Mouse (Mus musculus): ENCODE measurements around the gene Dpep2nb. TPM values are rescaled to one million over a fixed set of nuclear protein-coding genes. Genes with fewer than 3 reads are reported as not detected.
"Not testable (repeated sequence)": the region's sequence is repeated elsewhere in the genome, so short reads cannot be mapped to it uniquely, and the experiment has no call there.

Gene Dpep2nb
- total RNA-seq, 1 experiment from 2014 or later = 0.41 TPM

DNA sequence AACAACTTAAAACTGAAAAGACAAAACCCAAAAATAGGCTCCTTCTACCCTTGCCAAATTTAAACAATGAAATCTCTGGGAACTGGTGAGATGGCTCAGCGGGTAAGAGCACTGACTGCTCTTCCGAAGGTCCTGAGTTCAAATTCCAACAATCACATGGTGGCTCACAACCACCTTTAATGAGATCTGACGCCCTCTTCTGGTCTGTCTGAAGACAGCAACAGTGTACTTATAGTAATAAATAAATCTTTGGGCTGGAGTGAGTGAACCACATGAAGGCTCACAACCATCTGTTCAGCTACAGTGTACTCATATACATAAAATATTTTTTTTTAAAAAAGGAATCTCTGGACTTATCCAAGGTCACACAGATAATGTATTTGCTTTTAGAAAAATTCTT is 2.1 kb upstream of the Dpep2nb start:
- ATAC-seq (replicated peaks; ENCODE audit: low read depth, poor library complexity, severe bottlenecking) = not testable (repeated sequence)

DNA sequence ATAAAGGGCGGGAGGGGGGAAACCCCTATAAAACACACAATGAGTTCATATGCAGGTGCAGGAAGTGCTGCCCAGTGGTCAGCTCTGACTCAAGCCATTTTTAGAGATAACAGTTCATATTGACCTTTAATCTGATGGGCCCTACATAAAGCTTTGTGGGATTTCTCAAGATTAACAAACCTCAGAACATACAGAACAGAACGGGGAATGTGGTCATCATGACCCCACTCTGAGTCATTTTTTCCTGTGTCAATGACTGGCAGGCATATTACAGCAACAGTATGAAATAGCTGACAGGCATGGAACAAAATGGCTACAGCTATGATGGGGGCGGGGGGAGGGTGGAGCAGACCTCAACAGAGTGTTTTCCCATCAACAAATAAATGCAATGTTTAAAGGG is 1.4 kb upstream of the Dpep2nb start:
- no peak for ATAC-seq (replicated peaks; ENCODE audit: low read depth, poor library complexity, severe bottlenecking)

DNA sequence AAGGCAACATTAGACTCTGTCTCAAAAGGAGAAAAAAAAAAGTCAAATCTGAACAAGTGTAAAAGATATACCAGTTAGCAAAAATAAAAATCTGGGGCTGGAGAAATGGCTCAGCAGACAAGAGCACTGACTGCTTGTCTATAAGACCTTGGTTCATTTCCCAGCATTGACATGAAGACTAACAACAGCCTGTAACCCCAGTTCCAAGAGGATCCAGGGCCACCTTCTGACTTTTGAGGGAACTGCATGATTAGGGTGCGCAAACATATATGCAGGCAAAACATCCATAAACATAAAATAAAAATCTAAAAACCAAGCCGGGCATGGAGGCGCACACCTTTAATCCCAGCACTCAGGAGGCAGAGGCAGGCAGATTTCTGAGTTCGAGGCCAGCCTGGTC is 638 bp upstream of the Dpep2nb start:
- ATAC-seq (replicated peaks; ENCODE audit: low read depth, poor library complexity, severe bottlenecking) = peak; percentile 46

DNA sequence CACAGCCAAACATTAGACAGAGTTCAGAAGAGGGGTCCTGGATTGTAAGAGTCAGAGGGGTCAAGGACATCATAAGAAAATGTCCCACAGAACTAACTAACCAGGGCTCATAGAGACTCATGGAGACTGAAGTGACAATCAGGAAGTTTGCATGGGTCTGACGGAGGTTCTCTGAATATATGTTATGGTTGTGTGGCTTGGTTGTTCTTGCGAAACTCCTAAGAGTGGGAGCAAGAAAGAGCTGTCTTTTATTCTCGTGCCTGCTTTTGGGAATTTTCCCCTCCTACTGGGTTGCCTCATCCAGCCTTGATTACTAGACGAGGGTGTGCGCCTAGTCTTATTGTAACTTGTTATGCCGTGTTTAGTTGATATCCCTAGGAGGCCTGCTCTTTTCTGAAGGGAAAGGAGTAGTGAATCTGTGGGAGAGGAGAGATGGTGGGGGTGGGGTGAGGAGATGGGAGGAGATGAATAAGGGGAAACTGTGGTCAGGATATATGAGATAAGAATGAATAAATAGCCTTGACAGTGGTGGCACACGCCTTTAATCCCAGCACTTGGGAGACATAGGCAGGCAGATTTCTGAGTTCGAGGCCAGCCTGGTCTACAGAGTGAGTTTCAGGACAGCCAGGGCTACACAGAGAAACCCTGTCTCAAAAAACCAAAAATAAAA is 1.1 kb downstream of the Dpep2nb start:
- ATAC-seq (replicated peaks; ENCODE audit: low read depth, poor library complexity, severe bottlenecking) = 0 out of 2 replicates have a peak, but pooled peaks have one; percentile 36

DNA sequence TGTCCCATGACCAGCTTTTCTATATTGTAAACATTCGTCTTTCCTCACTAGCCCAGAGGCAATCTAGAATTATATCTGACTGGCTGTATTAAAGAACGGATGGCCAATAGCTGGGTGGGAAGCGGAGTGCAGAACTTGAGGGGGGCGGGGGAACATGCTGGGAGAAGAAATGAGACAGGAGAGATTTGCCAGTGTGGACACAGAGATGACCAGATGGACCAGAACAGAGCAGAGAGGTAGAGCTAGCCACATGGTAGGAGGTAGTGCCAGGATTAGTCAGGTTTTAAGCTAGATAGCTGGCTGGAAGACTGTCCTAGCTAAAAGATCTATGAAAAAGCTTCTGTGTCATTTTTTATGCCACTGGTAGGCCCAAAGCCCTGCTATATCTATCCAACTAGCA is 3.9 kb downstream of the Dpep2nb start:
- no peak for ATAC-seq (replicated peaks; ENCODE audit: low read depth, poor library complexity, severe bottlenecking)

DNA sequence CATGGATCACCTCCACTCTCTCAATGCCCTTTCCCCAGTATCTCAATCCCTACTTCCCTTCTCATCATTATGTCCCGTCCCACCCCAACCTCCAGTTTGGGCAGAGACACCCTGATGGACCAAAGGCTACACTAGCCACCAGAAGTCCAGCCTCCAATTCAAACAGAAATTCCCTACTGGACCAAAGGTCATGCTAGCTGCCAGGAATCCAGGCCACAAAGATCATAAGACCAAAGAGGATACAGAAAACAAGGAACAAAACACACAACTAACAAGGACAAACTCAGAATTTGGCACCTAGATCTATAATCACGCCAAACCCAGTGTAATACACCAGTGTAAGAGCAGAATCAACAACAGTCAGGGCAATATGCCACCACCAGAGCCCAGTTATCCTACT is 6.8 kb downstream of the Dpep2nb start:
- no peak for ATAC-seq (replicated peaks; ENCODE audit: low read depth, poor library complexity, severe bottlenecking)

DNA sequence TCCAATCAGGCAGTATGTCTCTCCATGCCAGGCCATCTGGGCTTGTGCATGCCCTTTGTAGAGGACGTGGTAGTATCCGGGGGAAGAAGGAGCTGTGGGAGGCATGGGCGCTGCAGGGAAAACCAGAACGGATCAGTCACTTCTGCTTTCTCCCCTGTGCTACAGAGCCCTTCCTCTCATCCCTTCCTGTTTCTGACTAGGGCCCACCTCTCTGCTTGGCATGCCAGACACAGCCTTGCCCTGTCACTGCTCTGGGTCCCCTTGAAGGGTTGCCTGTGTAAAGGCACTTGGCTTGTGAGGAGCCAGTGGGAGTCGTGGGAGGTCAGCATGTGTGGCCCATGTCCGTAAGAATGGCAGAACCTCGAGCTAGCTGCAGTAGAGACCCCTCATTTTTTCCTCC is 9.4 kb downstream of the Dpep2nb start:
- ATAC-seq (replicated peaks; ENCODE audit: low read depth, poor library complexity, severe bottlenecking) = peak; percentile 95

DNA sequence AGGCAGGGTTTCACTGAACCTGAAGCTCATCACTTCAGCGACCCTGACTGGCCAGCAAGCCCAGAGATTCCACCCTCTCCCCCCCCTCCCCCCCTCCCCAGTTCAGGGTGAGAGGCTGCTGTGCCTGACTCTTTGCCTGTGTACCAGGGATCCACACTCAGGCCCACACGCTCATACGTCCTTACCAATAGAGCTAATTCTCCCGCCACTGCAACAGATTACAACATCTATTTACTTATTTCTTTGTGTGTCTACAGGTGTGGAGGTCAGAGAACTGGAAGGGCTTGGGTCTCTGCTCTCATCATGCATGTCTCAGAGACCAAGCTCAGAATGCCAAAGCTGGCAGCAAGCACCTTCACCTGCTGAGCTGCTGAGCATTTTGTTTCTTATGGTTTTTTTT is 12.5 kb downstream of the Dpep2nb start:
- ATAC-seq (replicated peaks; ENCODE audit: low read depth, poor library complexity, severe bottlenecking) = no peak

DNA sequence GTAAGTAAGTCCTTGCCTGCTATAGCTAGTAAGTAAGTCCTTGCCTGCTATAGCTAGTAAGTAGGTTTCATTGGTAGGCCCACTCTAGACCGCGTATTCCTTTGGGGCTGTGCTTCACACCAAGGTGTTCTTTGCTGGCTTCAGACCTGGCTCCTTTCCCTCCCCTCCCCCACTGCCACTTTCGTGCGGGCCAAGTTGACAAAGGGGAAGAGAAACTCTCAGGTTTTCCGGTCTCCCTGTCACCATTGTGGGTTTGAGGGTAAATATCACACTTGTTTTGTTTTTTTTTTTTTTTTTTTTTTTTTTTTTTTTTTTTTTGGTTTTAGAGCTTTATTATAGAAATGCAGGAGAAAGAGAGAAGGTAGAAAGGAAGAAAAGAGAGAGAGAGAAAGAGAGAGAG is 13.3 kb downstream of the Dpep2nb start:
- ATAC-seq (replicated peaks; ENCODE audit: low read depth, poor library complexity, severe bottlenecking) = no peak

DNA sequence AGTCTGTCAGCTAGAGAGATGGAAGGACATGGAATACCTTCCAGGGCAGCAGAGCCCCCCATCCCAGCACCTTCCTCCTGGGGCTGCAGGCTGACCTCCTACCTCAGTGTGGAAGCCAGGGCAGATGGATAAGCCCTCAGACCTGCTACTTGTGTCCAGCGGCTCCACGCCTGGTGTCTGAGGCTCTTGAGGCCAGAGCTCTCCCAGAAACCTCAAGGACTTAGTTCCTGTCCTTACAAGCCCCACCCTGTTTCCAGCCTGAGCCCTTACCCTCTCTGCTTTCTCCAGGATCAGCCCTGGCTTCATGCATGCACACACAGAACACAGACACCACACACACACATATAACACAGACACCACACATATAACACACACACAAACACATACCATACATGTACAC is 14.2 kb downstream of the Dpep2nb start:
- no peak for ATAC-seq (replicated peaks; ENCODE audit: low read depth, poor library complexity, severe bottlenecking)

DNA sequence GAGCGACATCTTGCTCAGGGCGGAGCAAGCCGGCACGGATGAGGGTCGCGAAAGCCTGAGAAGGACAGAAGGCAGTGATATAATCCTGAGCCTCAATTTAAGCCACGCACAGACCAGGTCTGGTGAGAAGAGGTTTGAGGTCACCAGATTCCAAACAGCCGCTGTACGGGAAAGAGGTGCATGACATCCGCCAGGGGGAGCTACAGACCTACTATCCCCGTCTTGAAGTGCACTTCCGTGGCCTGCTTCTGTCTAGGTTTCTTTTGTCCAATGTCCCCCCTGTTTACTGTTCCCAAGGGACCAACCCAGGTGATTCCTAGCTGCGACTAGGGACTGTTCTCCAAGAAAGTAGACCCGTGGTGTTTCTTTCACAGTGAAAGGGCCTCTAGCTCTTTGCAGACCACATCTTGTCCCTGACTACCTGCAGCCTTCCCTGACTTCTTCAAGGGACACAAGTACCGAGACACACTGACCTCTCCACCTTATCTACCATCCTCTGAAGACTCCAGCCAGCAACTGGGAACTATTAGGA is 14.9 kb downstream of the Dpep2nb start, which contains the start of gene Dus2:
TSS of gene Dus2 (plus strand) at position 482 of the 532 bp plus-strand sequence.
- ATAC-seq (replicated peaks; ENCODE audit: low read depth, poor library complexity, severe bottlenecking) = peak; percentile 93

DNA sequence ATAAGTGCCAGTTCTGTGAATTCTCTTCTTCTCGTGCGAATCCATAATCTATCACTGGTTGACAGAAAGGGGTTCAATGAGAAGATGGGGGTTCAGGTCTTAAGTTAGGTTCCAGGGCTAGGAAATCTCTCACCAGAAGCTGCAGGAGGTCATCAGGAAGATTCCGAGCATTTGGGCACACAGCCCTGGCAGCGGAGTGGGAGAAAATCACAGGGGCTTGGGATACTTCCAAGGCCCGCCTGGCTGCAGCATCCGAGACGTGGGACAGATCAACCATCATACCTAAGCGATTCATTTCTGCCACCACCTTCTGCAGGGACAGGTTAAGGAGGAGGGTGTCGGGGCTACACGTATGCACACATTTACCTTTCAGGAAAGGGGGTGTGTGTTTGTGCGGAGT is 17.2 kb downstream of the Dpep2nb start:
- no peak for ATAC-seq (replicated peaks; ENCODE audit: low read depth, poor library complexity, severe bottlenecking)

DNA sequence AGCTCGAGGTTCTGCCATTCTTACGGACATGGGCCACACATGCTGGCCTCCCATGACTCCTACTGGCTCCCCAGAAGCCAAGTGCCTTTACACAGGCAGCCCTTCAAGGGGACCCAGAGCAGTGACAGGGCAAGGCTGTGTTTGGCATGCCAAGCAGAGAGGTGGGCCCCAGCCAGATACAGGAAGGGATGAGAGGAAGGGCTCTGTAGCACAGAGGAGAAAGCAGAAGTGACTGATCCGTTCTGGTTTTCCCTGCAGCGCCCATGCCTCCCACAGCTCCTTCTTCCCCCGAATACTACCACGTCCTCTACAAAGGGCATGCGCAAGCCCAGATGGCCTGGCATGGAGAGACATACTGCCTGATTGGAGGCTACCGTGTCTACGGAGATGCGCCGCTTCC is 22.4 kb downstream of the Dpep2nb start:
- peak; percentile 98 for ATAC-seq (replicated peaks; ENCODE audit: low read depth, poor library complexity, severe bottlenecking)

DNA sequence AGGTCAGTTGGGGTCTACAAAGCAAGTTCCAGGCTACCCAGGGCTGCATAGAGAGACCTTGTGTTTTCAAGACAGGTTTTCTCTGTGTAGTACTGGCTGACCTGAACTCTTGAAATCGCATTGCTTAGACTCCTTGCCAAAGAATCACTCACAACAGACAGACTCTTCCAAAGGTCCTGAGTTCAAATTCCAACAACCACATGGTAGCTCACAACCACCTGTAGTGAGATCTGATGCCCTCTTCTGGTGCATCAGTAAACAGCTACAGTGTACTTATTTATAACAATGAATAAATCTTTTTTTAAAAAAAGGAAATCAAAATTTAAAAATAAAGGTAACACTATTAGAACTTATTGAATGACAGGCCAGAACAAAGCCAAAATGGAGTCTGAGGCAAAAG is 24.6 kb downstream of the Dpep2nb start:
- ATAC-seq (replicated peaks; ENCODE audit: low read depth, poor library complexity, severe bottlenecking) = no peak

DNA sequence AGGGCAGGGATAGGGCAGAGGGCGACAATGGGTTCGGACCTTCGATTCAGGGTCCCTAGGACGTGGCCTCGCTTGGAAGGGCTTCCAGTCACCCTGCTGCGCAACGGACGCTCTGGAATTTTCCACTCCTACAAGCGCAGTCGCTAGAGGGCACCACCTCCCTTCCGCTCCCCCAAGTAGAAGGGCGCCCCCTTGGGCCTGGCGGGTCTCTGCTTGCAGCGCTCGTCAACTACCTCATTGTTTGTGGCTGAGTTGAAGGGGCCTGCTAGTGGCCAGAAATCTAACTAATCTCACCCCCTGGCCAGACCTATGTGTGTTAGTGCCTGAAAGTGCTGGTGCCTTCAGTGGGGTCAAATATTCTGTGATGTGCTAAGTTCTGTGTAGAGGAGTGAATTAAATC is 26.4 kb downstream of the Dpep2nb start, which contains the start of gene Dpep3:
TSS of gene Dpep3 (minus strand) at position 105 of the 400 bp plus-strand sequence.
- no peak for ATAC-seq (replicated peaks; ENCODE audit: low read depth, poor library complexity, severe bottlenecking)

DNA sequence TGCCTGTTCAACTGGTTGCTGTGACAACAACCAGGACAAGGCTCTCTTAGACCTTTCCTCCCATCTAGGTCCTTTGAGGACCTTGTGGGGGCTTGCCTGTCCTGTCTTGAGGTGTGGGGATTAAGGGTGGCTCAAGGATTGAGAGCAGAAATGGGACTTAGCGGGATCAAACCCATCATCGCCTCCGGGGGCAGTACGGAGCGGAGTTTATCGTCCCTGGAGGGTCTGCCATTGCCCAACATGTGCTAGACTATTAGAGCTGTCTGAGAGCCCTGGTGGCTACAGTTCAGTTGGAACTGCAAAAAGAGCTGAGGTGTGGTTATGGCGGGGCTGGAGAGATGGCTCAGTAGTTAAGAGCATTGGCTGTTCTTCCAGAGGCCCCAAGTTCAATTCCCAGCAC is 30.4 kb downstream of the Dpep2nb start:
- no peak; the same call in 1 of the 2 replicates for ATAC-seq (replicated peaks; ENCODE audit: low read depth, poor library complexity, severe bottlenecking)

DNA sequence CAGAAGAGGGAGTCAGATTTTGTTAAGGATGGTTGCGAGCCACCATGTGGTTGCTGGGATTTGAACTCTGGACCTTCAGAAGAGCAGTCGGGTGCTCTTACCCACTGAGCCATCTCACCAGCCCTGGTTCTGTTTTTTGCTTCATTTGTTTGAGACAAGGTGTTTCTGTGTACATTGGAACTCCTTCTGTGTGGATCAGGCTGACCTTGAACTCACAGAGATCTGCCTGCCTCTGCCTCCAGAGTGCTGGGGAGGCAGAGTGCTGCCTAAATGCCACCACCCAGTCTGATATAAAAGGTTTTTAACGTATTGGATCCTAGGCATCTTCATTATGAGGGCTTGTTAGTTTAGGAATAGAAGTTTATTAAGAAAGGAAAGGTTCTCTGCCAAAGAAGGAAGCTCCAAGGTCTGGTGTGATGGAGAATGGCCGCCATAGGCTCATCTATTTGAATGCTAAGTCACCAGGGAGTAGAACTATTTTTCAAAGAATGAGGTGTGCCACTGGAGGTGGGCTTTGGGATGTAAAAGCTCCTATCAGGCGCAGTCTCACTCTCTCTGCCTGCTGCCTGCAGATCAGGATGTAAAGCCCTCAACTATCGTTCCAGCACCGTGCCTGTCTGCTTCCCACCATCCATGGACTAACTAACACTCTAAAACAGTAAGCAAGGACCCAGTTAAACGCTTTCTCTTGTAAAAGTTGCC is 34.6 kb downstream of the Dpep2nb start:
- ATAC-seq (replicated peaks; ENCODE audit: low read depth, poor library complexity, severe bottlenecking) = no peak

DNA sequence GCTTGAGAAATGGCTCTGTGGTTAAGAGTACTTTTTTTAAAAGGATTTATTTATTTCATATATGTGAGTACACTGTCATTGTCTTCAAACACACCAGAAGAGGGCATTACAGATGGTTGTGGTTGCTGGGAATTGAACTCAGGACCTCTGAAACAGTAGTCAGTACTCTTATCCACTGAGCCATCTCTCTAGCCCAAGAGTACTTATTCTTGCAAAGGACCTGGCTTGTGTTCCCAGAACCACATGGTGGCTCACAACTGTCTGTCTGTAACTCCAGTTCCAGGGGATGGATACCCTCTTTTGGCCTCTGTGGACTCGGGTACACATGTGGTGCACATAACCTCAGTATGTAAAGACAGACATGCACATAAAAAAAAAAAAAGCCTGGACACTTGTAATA is 36.4 kb downstream of the Dpep2nb start:
- ATAC-seq (replicated peaks; ENCODE audit: low read depth, poor library complexity, severe bottlenecking) = no peak

DNA sequence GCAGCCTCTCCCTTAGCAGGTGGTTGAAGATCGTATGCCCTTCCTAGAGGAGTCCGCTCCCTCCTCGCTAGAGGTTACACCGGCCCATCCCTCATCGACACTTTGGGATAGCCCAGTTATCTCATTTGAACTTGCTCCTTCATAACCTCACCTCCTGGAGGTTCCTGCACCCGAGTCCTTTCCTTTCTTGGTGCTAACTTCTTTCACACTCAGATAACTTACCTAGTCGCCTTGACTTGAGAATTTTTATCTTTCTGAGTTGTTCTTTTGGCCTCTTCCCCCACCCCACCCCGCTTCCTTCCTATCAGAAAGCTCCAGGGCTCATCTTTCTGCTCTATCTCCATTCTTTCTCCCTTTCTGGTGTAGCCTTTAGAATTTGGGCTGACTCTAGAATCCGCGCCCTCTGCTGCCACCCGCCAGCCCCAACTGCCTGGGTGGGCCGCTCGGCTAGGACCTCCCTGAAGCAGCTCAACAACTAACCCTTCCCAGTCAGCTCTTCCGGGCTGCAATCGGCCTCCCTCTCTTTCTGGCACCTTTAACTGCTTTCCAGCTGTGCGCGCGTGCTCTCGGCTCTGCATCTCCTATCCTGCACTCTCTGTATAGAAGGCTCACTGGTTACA is 39.0 kb downstream of the Dpep2nb start:
- peak; percentile 62 for ATAC-seq (replicated peaks; ENCODE audit: low read depth, poor library complexity, severe bottlenecking)

DNA sequence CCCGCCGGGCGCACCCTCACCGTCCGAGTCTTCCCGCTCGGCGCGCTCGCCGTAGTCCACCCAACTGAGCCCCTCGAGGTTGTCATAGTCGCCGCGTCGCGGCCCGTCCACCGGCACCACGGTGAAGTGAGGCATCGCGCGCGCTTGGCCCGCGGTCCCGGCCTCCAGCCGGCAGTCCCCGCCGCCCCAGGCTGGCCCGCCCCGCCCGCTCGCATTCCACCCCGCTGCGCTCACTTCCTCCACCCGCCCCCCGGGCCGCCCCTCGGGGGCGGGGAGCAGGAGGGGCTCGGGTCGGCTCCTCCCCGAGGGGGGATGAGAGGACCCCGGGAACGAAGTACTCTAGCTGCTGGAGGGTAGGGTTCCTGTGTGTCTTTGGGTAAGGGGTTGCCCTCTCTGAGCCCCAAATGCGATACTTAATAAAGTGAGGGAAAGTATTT is 39.9 kb downstream of the Dpep2nb start, which contains the start of gene Slc12a4:
TSS of gene Slc12a4 (minus strand) at position 193 of the 437 bp plus-strand sequence.
- ATAC-seq (replicated peaks; ENCODE audit: low read depth, poor library complexity, severe bottlenecking) = peak; percentile 46

All from common myeloid progenitor, adult 5-6 weeks (primary cell).